Mouse (Mus musculus) frontal cortex, postnatal 36 days (tissue): Measurements from ENCODE around the gene Slc26a6.

Experiments used
- DNase-seq, 2 experiments: peaks; one replicate each; pipeline ENCODE4 v3.0.0; 2022; ENCODE audit warnings: low spot score in 2 of 2

Slc26a6 gene

GRCm38 (mm10) chr9:108955241-108955640, 102.2 kb downstream of the Slc26a6 start:
- DNase-seq: no peak

- no peak for DNase-seq
Measured at GRCm38 (mm10) chr9:108955846-108956245, 102.8 kb downstream of the Slc26a6 start.
